Mouse (Mus musculus) midbrain, embryonic 14.5 days (tissue): ENCODE results near the gene Fgfr2. TPM values are rescaled to one million over a fixed set of nuclear protein-coding genes. Genes with fewer than 3 reads are reported as not detected.
A peak's percentile ranks its signal among the peaks of the same experiment; 100 is the strongest.
"Not testable (repeated sequence)": the region's sequence is repeated elsewhere in the genome, so short reads cannot be mapped to it uniquely, and the experiment has no call there.

Experiments
- ATAC-seq: fragments of 200-750 bp; cut with Nextera tagmentation; 2 replicates; pipeline ENCODE4 v1.8.0; 2017; ENCODE audit warnings: moderate number of reproducible peaks, moderate library complexity; ENCODE audit not compliant: low FRiP score, low TSS enrichment
- DNase-seq: peaks from one replicate; pipeline ENCODE4 v3.0.0-alpha.2; 2015
- H3K27ac ChIP-seq: fragments of 300-500 bp; sonication (generic); replicated peaks from 2 replicates; pipeline ENCODE4 v1.5.1; 2014; ENCODE audit warnings: mild to moderate bottlenecking, low read depth, low read length, moderate library complexity
- H3K27me3 ChIP-seq: fragments of 300-500 bp; sonication (generic); 2 replicates; pipeline ENCODE4 v1.6.1; 2014; ENCODE audit warnings: low read length, control low read depth, mixed read lengths; ENCODE audit not compliant: control insufficient read depth, insufficient read depth
- H3K36me3 ChIP-seq: fragments of 300-500 bp; sonication (generic); 2 replicates; pipeline ENCODE4 v1.6.1; 2014; ENCODE audit warnings: low read length, control low read depth; ENCODE audit not compliant: control insufficient read depth, insufficient read depth
- H3K4me1 ChIP-seq: fragments of 300-500 bp; sonication (generic); 2 replicates; pipeline ENCODE4 v1.6.1; 2014; ENCODE audit warnings: mild to moderate bottlenecking, antibody characterized with exemption, low read length, control low read depth; ENCODE audit not compliant: control insufficient read depth, insufficient read depth
- H3K4me2 ChIP-seq: fragments of 300-500 bp; sonication (generic); 2 replicates; pipeline ENCODE4 v1.6.1; 2014; ENCODE audit warnings: mild to moderate bottlenecking, low read length, moderate library complexity
- H3K4me3 ChIP-seq: fragments of 300-500 bp; sonication (generic); replicated peaks from 2 replicates; pipeline ENCODE4 v1.5.1; 2014; ENCODE audit warnings: low read depth, low read length
- H3K9ac ChIP-seq: fragments of 300-500 bp; sonication (generic); replicated peaks from 2 replicates; pipeline ENCODE4 v1.6.1; 2014; ENCODE audit warnings: mild to moderate bottlenecking, low read length, moderate library complexity
- H3K9me3 ChIP-seq: fragments of 300-500 bp; sonication (generic); 2 replicates; pipeline ENCODE4 v1.6.1; 2016; ENCODE audit warnings: low read length, control low read depth, mixed read lengths; ENCODE audit not compliant: control insufficient read depth
- WGBS: fragments of 180-500 bp; shearing (Covaris S2); extraction: QIAGEN DNeasy Blood & Tissue Kit; methylation state at CpG from one replicate; pipeline ENCODE4 v1.1.7; 2014; 5-methylcytosine and 5-hydroxymethylcytosine counted together
- polyA plus RNA-seq: library from polyadenylated mRNA; unstranded; fragments of >200 nt; fragmentation: Nextera tagmentation; extraction: Ambion mirVana; gene quantifications from 2 replicates; pipeline ENCODE4 v1.2.1, GENCODE M21; 2014

The Fgfr2 gene
- polyA plus RNA-seq, 1 experiment from 2014 or later: 28.1 TPM

- peaks cover 14% of the 10 kb centered on the region; the same call in 1 of the 2 replicates for H3K4me1 ChIP-seq
- WGBS: 22% methylated on average over 6 of the region's 6 CpGs
- no peak overlapping the region for H3K4me3 ChIP-seq
- H3K27me3 ChIP-seq: no peaks in the 10 kb centered on the region
- no peaks in the 10 kb centered on the region for H3K36me3 ChIP-seq
- H3K4me2 ChIP-seq: no peak overlapping the region
- ATAC-seq (no peak), DNase-seq (peak; percentile 55)
- H3K9ac ChIP-seq: no peak overlapping the region
- H3K27ac ChIP-seq: peak overlapping the region; percentile 37; the same call in 1 of the 2 replicates
- H3K9me3 ChIP-seq: no peaks in the 10 kb centered on the region
These were observed 2525.6 kb downstream of the Fgfr2 start for GRCm38 (mm10) chr7:130597546-130597945.

GRCm38 (mm10) chr7:130596079-130596855 lies 2526.9 kb downstream of the Fgfr2 start:
- 53% methylated on average over 8 of the region's 19 CpGs for WGBS
- peaks cover 14% of the 10 kb centered on the region; the same call in 1 of the 2 replicates for H3K4me1 ChIP-seq
- DNase-seq, H3K27me3 ChIP-seq, H3K4me2 ChIP-seq, H3K9ac ChIP-seq, ATAC-seq, H3K4me3 ChIP-seq, H3K27ac ChIP-seq, H3K9me3 ChIP-seq, H3K36me3 ChIP-seq: not testable (repeated sequence)

GRCm38 (mm10) chr7:130593375-130594239 lies 2529.5 kb downstream of the Fgfr2 start:
- H3K9ac ChIP-seq, H3K27ac ChIP-seq, H3K36me3 ChIP-seq, H3K27me3 ChIP-seq, H3K4me2 ChIP-seq, H3K9me3 ChIP-seq, H3K4me3 ChIP-seq: not testable (repeated sequence)
- 35% methylated on average over 6 of the region's 11 CpGs for WGBS
- ATAC-seq (peak; percentile 57), DNase-seq (peak; percentile 49)
- peaks cover 14% of the 10 kb centered on the region; the same call in 1 of the 2 replicates for H3K4me1 ChIP-seq

GRCm38 (mm10) chr7:130592975-130593374 lies 2530.2 kb downstream of the Fgfr2 start:
- not testable (repeated sequence) for H3K9me3 ChIP-seq, H3K27me3 ChIP-seq, H3K9ac ChIP-seq, H3K4me2 ChIP-seq, H3K36me3 ChIP-seq, DNase-seq, H3K27ac ChIP-seq, H3K4me3 ChIP-seq
- no CpG with 5 or more reads among the region's 11 CpGs for WGBS
- 0 out of 2 replicates have a peak, but pooled peaks cover 11% of the 10 kb centered on the region for H3K4me1 ChIP-seq
- ATAC-seq: 0 out of 2 replicates have a peak, but pooled peaks have one; percentile 16

GRCm38 (mm10) chr7:130590845-130591437 lies 2532.2 kb downstream of the Fgfr2 start:
- Histone ChIP-seq H3K27me3 (no peaks in the 10 kb centered on the region), H3K4me3 (no peak overlapping the region), H3K4me1 (no peaks in the 10 kb centered on the region), H3K27ac (no peak overlapping the region), H3K4me2 (no peak overlapping the region), H3K9ac (no peak overlapping the region), H3K9me3 (no peaks in the 10 kb centered on the region), H3K36me3 (no peaks in the 10 kb centered on the region)
- ATAC-seq: no peak
- DNase-seq: no peak
- 54% methylated on average over 8 of the region's 8 CpGs for WGBS

DNA sequence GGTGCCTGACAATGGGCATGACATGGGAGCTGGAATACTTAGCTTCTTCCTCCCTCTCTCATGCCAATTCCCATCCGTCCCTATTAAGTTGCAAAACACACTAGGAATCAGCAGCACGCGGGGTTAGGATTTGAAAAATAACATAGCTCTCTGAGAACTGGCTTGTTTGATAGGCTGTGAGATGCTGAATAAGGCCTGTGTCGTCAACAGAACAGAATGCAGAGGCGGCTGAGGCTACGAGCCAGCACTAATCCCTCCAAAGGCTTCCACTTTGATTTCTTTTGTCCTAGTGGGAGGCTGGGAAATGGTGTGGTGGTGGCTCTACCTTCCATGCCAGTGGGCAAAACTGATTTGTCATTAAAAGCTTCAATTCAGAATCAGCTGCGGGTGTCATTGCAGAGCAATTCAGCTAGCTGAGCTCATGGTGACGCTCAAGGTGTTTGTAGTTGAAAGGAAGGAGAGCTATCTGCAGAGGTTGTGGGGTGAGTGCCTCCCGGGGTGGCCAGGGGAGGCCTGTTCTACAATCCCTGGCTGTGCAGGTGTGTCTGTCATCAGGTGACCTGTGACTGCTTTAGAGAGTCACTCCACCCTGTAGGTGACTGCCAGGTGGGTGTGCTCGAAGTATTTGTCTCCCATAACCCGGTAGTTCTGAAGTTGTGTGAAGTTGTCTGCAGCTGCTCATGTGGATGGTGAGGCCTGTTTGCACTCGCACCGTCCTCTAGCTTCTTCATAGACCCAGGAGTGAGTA lies 2532.9 kb downstream of the Fgfr2 start:
- H3K9me3 ChIP-seq: no peaks in the 10 kb centered on the region
- no peaks in the 10 kb centered on the region for H3K36me3 ChIP-seq
- H3K4me1 ChIP-seq: no peaks in the 10 kb centered on the region
- H3K4me3 ChIP-seq: no peak overlapping the region
- H3K27me3 ChIP-seq: no peaks in the 10 kb centered on the region
- H3K9ac ChIP-seq: no peak overlapping the region
- 32% methylated on average over 13 of the region's 13 CpGs for WGBS
- DNase-seq: peak; percentile 46
- no peak overlapping the region for H3K27ac ChIP-seq
- no peak for ATAC-seq
- H3K4me2 ChIP-seq: no peak overlapping the region

GRCm38 (mm10) chr7:130586521-130587072 lies 2536.6 kb downstream of the Fgfr2 start:
- no peak overlapping the region for H3K27ac ChIP-seq
- H3K27me3 ChIP-seq: no peaks in the 10 kb centered on the region
- ATAC-seq (no peak), DNase-seq (no peak)
- WGBS: 89% methylated on average over 2 of the region's 2 CpGs
- H3K9ac ChIP-seq: no peak overlapping the region
- H3K4me3 ChIP-seq: no peak overlapping the region
- no peaks in the 10 kb centered on the region for H3K36me3 ChIP-seq
- H3K4me2 ChIP-seq: no peak overlapping the region
- no peaks in the 10 kb centered on the region for H3K9me3 ChIP-seq
- H3K4me1 ChIP-seq: no peaks in the 10 kb centered on the region

DNA sequence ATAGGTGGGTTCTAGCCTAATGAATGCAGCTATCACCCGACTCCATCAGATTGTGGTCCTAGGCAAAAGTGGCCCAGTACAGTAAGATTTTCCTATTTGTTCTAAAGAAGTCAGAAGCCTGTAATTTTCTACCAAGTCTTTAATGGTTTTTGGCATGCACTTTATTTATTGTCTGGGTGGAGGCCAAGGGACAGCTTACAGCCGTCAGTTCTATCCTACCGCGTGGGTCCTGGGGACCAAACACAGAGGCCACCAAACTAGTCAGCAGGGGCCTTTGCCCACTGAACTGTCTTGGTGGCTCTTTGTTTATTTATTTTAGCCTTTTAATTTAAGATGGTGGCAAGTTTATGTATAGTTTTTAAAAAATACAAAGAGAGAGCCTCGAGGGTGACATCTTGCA lies 2544.5 kb downstream of the Fgfr2 start:
- WGBS: 88% methylated on average over 5 of the region's 5 CpGs
- Histone ChIP-seq H3K27me3 (no peaks in the 10 kb centered on the region), H3K4me1 (0 out of 2 replicates have a peak, but pooled peaks cover 2% of the 10 kb centered on the region), H3K27ac (no peak overlapping the region), H3K9ac (no peak overlapping the region), H3K4me3 (no peak overlapping the region), H3K4me2 (no peak overlapping the region), H3K36me3 (no peaks in the 10 kb centered on the region), H3K9me3 (no peaks in the 10 kb centered on the region)
- ATAC-seq (no peak), DNase-seq (no peak)
